Mouse (Mus musculus): ENCODE data around the gene Cgnl1. TPM values are rescaled to one million over a fixed set of nuclear protein-coding genes. Genes with fewer than 3 reads are reported as not detected.

Cgnl1 gene
- polyA plus RNA-seq, 1 experiment from 2014 or later: 54.6 TPM

DNA sequence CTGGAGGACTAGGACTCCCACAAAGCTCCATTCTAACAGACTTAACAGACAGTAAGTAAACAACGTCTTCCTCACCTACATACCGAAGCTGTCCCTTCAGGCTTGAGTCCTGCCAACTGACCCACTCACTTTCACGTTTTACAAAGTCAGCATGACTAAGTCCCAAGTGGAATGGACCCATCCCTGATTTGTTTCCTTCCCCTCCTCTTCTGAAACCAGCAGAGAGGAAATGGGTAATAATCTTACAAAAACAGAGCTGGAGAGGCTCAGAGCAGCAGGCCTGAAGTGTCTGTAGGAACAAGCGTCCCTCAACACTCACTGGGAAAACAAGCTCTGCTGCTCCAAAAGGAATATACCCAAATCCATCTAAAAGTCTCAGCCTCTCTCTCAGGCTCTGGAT is 77.2 kb downstream of the Cgnl1 start:
- H3K4me1 ChIP-seq (replicated peaks): peaks cover 74% of the 10 kb centered on the region
- H3K36me3 ChIP-seq: peaks cover 21% of the 10 kb centered on the region
- H3K27me3 ChIP-seq (replicated peaks): no peaks in the 10 kb centered on the region
- peak; percentile 73 for ATAC-seq (ENCODE audit: insufficient number of reproducible peaks, low FRiP score)
- H3K9me3 ChIP-seq (replicated peaks): no peaks in the 10 kb centered on the region
- no peak overlapping the region for H3K4me2 ChIP-seq
- no peak overlapping the region for H3K9ac ChIP-seq
- WGBS: 24% methylated on average over 4 of the region's 4 CpGs
- H3K4me3 ChIP-seq: no peak overlapping the region
- H3K27ac ChIP-seq (ENCODE audit: poor library complexity, severe bottlenecking): peak overlapping the region; percentile 72

DNA sequence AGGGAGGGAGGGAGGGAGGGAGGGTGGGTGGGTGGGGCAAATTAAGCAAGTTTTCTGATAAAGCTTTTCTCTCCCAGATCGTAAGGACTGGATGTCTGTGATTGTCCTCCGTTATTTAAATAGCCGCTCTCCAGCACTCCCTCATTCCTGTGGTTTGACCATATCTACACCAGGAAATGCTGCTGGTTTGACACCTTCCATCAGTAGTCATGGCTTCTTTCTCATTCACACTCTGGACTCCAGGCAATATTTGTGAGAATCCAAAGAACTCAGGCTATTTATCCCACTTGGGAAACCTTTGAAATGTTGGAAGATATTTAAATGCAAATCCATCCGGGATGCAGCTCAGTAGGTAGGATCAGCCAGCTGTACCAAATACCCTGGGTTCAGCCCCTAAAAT is 77.6 kb downstream of the Cgnl1 start:
- Histone ChIP-seq H3K4me3 (no peak overlapping the region), H3K9ac (no peak overlapping the region), H3K27me3 (replicated peaks) (no peaks in the 10 kb centered on the region), H3K27ac (ENCODE audit: poor library complexity, severe bottlenecking) (peak overlapping the region; percentile 72), H3K4me2 (no peak overlapping the region), H3K9me3 (replicated peaks) (no peaks in the 10 kb centered on the region), H3K36me3 (peaks cover 18% of the 10 kb centered on the region), H3K4me1 (replicated peaks) (peaks cover 73% of the 10 kb centered on the region)
- ATAC-seq (ENCODE audit: insufficient number of reproducible peaks, low FRiP score): no peak
- 24% methylated on average over 4 of the region's 4 CpGs for WGBS

DNA sequence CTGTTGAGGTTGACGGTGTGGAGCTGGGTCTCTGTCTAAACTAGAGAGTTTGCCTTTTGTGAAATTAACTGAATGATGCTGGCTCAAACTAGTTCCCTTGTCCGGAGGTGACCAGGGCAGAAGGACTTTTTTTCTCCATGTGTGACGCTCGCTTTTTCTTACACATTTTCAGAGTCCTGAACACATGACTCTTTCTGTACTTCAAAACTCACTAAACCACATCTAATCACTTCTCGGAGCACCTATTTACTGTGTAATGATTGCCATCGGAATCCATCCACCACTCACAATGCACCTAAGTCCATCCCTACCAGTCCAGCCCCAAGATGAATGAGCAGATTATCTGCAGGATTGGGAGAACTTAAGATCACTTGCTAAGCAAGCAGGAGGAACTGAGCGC is 79.2 kb downstream of the Cgnl1 start:
- no peak for ATAC-seq (ENCODE audit: insufficient number of reproducible peaks, low FRiP score)
- H3K27me3 ChIP-seq (replicated peaks): no peaks in the 10 kb centered on the region
- WGBS: 91% methylated on average over 7 of the region's 7 CpGs
- H3K4me3 ChIP-seq: no peak overlapping the region
- H3K27ac ChIP-seq (ENCODE audit: poor library complexity, severe bottlenecking): no peak overlapping the region
- H3K4me1 ChIP-seq (replicated peaks): peaks cover 61% of the 10 kb centered on the region
- no peak overlapping the region for H3K9ac ChIP-seq
- peaks cover 18% of the 10 kb centered on the region for H3K36me3 ChIP-seq
- H3K4me2 ChIP-seq: no peak overlapping the region
- no peaks in the 10 kb centered on the region for H3K9me3 ChIP-seq (replicated peaks)

DNA sequence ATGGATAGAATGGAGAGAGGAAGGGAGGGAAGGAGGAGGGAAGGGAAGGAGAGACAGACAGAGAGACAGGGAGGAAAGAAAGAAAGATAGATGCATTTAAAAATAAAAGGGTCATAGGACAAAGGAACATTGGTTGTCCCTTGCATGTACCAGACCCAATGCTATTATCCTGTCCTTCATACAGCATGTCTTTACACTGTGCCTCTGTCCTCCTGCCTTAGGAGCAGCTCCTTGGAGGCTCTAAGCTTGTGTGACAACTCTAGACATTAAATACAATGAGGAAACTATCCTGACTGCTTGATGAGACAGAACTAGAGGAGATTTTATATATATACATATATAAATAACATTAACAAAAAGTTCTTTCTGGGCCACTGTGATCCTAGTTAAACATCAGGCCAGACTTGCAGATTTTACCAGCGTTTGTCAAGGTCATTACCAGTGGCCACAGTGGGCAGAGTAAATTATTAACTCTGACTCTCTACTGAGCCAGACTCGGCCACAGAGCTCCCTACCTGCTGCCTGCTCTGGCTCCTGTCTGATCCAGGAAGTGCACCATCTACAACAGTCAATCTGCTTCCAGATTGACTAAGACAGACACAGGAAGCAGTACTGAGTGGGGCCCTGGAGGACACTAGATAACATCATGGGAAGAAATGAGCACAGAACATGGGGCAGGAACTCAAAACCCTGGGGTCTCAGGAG is 81.9 kb downstream of the Cgnl1 start:
- Histone ChIP-seq H3K27me3 (replicated peaks) (no peaks in the 10 kb centered on the region), H3K9ac (no peak overlapping the region), H3K4me1 (replicated peaks) (peaks cover 41% of the 10 kb centered on the region), H3K9me3 (replicated peaks) (no peaks in the 10 kb centered on the region), H3K36me3 (peaks cover 21% of the 10 kb centered on the region), H3K4me2 (no peak overlapping the region), H3K27ac (ENCODE audit: poor library complexity, severe bottlenecking) (peak overlapping the region; percentile 36; the same call in 1 of the 2 replicates), H3K4me3 (no peak overlapping the region)
- ATAC-seq (ENCODE audit: insufficient number of reproducible peaks, low FRiP score): no peak
- 55% methylated on average over 2 of the region's 2 CpGs for WGBS

DNA sequence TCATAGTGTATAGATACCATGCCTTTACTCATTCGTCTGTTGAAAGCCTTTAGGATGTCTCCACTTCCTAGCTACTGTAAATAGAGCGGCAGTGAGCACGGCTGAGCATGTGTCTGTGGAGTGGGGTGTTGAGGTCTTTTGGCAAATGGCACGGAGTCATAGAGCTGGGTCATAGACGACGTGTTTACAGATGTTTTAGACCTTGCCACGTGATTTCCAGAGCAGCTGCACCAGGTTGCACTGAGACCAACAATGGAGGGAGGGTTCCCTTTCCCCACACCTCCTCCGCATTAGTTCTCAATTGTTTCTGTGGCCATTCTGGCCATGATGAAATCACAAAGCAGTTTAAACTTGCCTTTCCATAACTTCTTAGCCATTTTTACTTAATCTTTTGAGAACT is 84.9 kb downstream of the Cgnl1 start:
- peaks cover 12% of the 10 kb centered on the region for H3K36me3 ChIP-seq
- no peak overlapping the region for H3K9ac ChIP-seq
- WGBS: 79% methylated on average over 8 of the region's 8 CpGs
- H3K9me3 ChIP-seq (replicated peaks): no peaks in the 10 kb centered on the region
- H3K27ac ChIP-seq (ENCODE audit: poor library complexity, severe bottlenecking): no peak overlapping the region
- H3K27me3 ChIP-seq (replicated peaks): no peaks in the 10 kb centered on the region
- no peak overlapping the region for H3K4me2 ChIP-seq
- H3K4me1 ChIP-seq (replicated peaks): peaks cover 30% of the 10 kb centered on the region
- no peak for ATAC-seq (ENCODE audit: insufficient number of reproducible peaks, low FRiP score)
- H3K4me3 ChIP-seq: no peak overlapping the region

DNA sequence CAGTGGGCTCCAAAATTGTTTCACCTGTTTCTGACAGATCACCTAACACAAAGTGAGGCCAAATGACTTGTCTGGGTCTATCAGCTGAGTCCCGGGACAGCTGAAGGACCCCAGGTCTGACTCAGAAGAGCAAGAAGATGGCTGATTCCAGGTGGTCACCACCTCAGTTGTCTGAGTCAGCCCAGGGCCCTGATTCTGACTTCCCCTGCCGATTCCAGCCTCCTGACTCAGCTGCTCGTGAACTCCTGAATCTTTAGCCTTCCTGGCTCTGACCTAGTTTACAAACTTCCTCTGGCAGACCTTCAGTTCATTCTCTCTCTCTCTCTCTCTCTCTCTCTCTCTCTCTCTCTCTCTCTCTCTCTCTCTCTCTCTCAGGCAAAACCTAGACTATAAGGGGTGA is 86.6 kb downstream of the Cgnl1 start:
- Histone ChIP-seq H3K9ac (no peak overlapping the region), H3K36me3 (peaks cover 12% of the 10 kb centered on the region), H3K27me3 (replicated peaks) (no peaks in the 10 kb centered on the region), H3K4me1 (replicated peaks) (peaks cover 20% of the 10 kb centered on the region), H3K9me3 (replicated peaks) (no peaks in the 10 kb centered on the region), H3K4me2 (no peak overlapping the region), H3K27ac (ENCODE audit: poor library complexity, severe bottlenecking) (no peak overlapping the region), H3K4me3 (no peak overlapping the region)
- 57% methylated on average over 3 of the region's 3 CpGs for WGBS
- ATAC-seq (ENCODE audit: insufficient number of reproducible peaks, low FRiP score): no peak

DNA sequence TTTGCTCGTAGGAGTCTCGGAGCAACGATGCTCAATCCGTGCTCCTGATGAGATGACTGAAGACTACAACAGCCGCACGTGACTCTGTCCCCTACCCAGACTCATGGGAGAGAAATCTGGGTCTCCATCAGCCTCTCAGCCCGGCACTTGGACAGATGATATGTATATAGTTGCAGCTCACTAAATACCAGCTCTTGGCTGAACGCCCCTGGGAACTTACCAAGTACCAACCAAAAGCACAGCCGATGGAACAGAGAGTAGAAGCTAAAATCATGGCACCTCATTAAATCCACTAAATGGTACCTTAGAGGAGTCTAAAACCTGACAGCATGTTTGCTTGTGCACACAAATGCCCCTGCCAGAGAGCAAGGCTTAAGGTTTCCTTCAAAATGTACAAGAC is 91.0 kb downstream of the Cgnl1 start:
- no peak overlapping the region for H3K4me3 ChIP-seq
- ATAC-seq (ENCODE audit: insufficient number of reproducible peaks, low FRiP score): no peak
- no peaks in the 10 kb centered on the region for H3K9me3 ChIP-seq (replicated peaks)
- WGBS: 86% methylated on average over 9 of the region's 9 CpGs
- H3K36me3 ChIP-seq: peaks cover 22% of the 10 kb centered on the region
- peaks cover 55% of the 10 kb centered on the region for H3K4me1 ChIP-seq (replicated peaks)
- no peaks in the 10 kb centered on the region for H3K27me3 ChIP-seq (replicated peaks)
- H3K27ac ChIP-seq (ENCODE audit: poor library complexity, severe bottlenecking): no peak overlapping the region
- H3K4me2 ChIP-seq: no peak overlapping the region
- H3K9ac ChIP-seq: no peak overlapping the region

DNA sequence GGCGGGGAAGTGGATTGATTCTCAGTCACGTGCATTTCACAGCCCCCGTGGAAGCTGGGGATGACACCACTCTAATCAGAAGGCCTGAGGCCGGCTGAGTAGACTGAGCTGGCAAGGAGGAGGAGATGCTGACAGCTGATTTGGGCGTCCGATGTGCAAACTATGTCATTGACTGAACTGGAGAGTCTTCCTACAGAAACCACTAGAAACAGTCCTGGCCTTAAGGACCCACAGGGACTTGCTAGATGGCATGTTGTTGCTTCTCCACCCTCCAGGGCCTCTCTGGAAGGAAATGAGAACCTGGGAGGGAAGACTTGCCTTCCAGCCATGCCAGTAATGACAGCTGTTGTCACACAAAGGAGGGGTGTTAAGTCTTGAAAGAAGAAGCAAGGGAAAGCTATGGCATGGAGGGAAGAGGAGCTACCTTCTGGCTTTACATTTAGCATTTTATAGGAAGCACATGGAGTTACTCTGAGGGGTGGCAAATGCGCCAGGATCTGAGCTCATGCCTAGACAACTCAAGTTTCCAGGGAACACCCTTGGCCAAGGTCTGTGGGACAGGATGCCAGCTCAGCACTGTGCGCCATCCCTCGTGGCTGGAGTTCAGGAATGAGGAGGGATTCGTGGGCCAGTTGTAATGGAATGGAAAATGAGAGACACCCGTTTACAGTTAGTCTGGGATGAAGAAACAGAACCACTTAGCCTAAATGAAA is 92.1 kb downstream of the Cgnl1 start:
- ATAC-seq (ENCODE audit: insufficient number of reproducible peaks, low FRiP score): no peak
- Histone ChIP-seq H3K27ac (ENCODE audit: poor library complexity, severe bottlenecking) (peak overlapping the region; percentile 59), H3K4me2 (no peak overlapping the region), H3K4me1 (replicated peaks) (peaks cover 58% of the 10 kb centered on the region), H3K9me3 (replicated peaks) (no peaks in the 10 kb centered on the region), H3K4me3 (no peak overlapping the region), H3K9ac (no peak overlapping the region), H3K27me3 (replicated peaks) (no peaks in the 10 kb centered on the region), H3K36me3 (peaks cover 27% of the 10 kb centered on the region)
- 57% methylated on average over 11 of the region's 11 CpGs for WGBS

DNA sequence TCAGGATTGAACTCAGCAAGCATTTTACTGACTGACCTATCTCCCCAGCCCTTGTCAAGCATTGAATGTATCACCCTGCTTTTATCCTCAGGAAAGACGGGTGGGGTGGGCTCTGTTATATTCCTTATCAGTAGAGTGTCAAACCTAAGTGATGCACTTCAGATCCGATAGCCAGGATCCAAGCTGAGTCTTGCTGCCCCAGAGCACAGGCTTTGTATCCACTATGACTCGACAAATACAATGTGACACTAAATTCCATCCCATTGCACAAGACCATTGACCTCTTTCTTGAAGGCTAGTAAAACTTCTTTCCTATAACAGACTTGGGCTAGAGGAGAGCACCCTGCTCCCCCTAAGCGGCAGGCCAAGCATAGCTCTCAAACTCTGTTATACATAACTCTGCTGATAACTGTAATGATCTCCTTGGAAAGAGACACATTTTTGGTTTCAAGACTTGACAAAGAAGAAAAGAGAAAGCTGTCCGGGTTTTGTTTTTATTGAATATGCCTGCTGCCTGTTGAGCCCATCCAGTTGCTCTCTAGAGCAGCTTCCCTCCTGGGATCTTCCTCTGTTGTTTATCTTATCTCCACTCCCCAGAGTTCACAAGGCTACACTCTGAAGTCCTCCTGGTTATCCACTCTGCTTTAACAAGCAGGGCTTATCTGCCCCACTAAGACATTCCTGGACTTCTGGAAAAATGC is 94.3 kb downstream of the Cgnl1 start:
- H3K36me3 ChIP-seq: peaks cover 38% of the 10 kb centered on the region
- peak overlapping the region; percentile 16; the same call in 1 of the 2 replicates for H3K4me2 ChIP-seq
- H3K27ac ChIP-seq (ENCODE audit: poor library complexity, severe bottlenecking): peak overlapping the region; percentile 81
- no peak overlapping the region for H3K9ac ChIP-seq
- H3K4me1 ChIP-seq (replicated peaks): peaks cover 65% of the 10 kb centered on the region
- WGBS: 7% methylated on average over 5 of the region's 5 CpGs
- no peaks in the 10 kb centered on the region for H3K27me3 ChIP-seq (replicated peaks)
- 0 out of 2 replicates have a peak, but pooled peaks have one; percentile 52 for ATAC-seq (ENCODE audit: insufficient number of reproducible peaks, low FRiP score)
- peaks cover 4% of the 10 kb centered on the region for H3K9me3 ChIP-seq (replicated peaks)
- no peak overlapping the region for H3K4me3 ChIP-seq

DNA sequence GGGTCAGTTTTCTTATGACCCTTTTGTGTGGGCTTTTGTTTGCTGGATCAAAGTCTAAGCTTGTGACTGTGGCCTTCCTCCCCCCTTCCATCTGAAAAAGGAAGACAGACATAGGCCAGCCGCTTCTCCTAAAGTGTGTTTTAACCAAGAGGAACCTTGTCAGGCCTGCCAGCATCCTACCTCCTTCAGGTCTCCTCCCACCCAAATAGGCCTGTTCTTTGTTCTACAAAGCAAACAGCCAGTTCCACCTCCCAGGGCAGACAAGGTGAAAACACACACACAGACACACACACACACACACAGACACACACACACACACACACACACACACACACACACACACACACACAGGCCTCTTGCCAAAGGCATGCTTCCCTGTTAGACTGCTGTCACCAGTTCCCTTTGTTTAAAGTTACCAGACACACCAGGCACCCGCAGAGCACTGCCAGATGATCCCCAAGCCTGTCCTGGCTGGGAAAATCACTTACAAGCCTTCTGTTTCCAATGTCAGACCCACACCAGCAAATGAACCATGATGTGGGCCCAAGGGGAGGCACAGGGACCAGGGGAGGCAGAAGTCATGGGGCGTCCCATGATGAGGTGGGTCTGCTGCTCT is 95.5 kb downstream of the Cgnl1 start:
- peaks cover 41% of the 10 kb centered on the region for H3K36me3 ChIP-seq
- 0 out of 2 replicates have a peak overlapping the region, but pooled peaks have one; percentile 20 for H3K9ac ChIP-seq
- H3K4me1 ChIP-seq (replicated peaks): peaks cover 67% of the 10 kb centered on the region
- no peak for ATAC-seq (ENCODE audit: insufficient number of reproducible peaks, low FRiP score)
- H3K4me2 ChIP-seq: no peak overlapping the region
- peaks cover 4% of the 10 kb centered on the region for H3K9me3 ChIP-seq (replicated peaks)
- H3K27me3 ChIP-seq (replicated peaks): no peaks in the 10 kb centered on the region
- H3K4me3 ChIP-seq: no peak overlapping the region
- 41% methylated on average over 3 of the region's 3 CpGs for WGBS
- H3K27ac ChIP-seq (ENCODE audit: poor library complexity, severe bottlenecking): peak overlapping the region; percentile 81

DNA sequence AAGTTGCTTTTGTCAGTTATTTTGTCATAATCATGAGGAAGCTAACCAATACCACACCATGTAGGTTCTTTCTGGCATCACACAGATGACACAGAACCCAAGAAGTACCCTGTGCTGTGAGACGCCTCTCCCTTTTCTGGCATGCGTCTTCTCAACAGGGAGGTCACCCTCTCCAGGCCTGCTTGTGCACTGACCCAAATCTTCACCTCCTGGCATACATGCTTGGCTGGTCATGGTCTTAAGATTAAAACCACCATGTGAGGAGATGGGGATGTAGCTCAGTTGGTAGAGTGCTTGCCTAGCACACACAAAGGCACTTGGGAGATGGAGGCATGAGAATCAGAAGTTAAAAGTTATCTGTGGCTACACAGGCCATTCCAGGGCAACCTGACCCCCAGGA is 96.2 kb downstream of the Cgnl1 start:
- H3K4me1 ChIP-seq (replicated peaks): peaks cover 74% of the 10 kb centered on the region
- H3K27me3 ChIP-seq (replicated peaks): no peaks in the 10 kb centered on the region
- H3K4me2 ChIP-seq: no peak overlapping the region
- 93% methylated on average over 2 of the region's 2 CpGs for WGBS
- H3K9ac ChIP-seq: no peak overlapping the region
- H3K9me3 ChIP-seq (replicated peaks): peaks cover 4% of the 10 kb centered on the region
- no peak overlapping the region for H3K4me3 ChIP-seq
- H3K36me3 ChIP-seq: peaks cover 39% of the 10 kb centered on the region
- no peak for ATAC-seq (ENCODE audit: insufficient number of reproducible peaks, low FRiP score)
- peak overlapping the region; percentile 81; the same call in 1 of the 2 replicates for H3K27ac ChIP-seq (ENCODE audit: poor library complexity, severe bottlenecking)

All from heart, embryonic 12.5 days (tissue).